Mouse (Mus musculus): ENCODE results near the gene Gal3st2. TPM values are rescaled to one million over a fixed set of nuclear protein-coding genes. Genes with fewer than 3 reads are reported as not detected.
"Not testable (repeated sequence)": the region's sequence is repeated elsewhere in the genome, so short reads cannot be mapped to it uniquely, and the experiment has no call there.

Gene Gal3st2
- total and polyA plus RNA-seq, 2 experiments = 0.37 TPM; not detected in 1

DNA sequence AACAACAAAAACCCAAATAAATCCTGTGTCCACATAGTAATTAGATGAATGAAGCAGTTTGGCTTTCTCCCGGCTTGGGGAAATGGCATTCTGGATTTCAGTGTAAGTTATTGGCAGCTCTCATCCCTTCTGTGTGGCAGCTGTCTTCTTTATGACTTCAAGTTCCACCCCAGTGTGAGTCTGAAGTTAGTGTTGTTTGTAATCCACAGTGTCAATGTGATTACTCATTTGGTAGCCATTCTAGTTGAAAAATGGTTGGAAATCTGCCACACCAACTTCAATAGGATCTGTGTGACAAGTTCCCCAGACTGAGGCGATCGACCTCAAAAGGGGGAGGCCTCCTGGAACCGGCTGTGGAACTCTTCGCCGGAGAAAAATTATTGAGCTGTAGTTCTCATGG lies 3.7 kb upstream of the Gal3st2 start:
- no peaks in the 10 kb centered on the region for H3K4me1 ChIP-seq (ENCODE audit: control insufficient read depth, insufficient read depth, low read length)
- 39% methylated on average over 6 of the region's 6 CpGs for WGBS
- no peak overlapping the region for H3K4me3 ChIP-seq (ENCODE audit: insufficient read depth, low read depth, low read length)
- no peaks in the 10 kb centered on the region for H3K79me2 ChIP-seq (ENCODE audit: control insufficient read depth, insufficient read depth, low read length)
- H3K9ac ChIP-seq (ENCODE audit: low read depth, low read length) = no peak overlapping the region
- H3K27me3 ChIP-seq (ENCODE audit: control insufficient read depth, insufficient read depth, low read length) = no peaks in the 10 kb centered on the region
- peak; percentile 18 for DNase-seq (ENCODE audit: extremely low read depth, low read depth, low spot score)
- TF ChIP-seq CTCF (IDR thresholded peaks at IDR 0.05; ENCODE audit: low read depth, low read length) (no peak), POLR2A (IDR thresholded peaks at IDR 0.05; ENCODE audit: extremely low read depth, insufficient read depth, low read length) (no peak)
- H3K27ac ChIP-seq (replicated peaks; ENCODE audit: insufficient read depth, low read depth, low read length) = no peak overlapping the region
- H3K36me3 ChIP-seq (ENCODE audit: control insufficient read depth, insufficient read depth, low read length) = no peaks in the 10 kb centered on the region

DNA sequence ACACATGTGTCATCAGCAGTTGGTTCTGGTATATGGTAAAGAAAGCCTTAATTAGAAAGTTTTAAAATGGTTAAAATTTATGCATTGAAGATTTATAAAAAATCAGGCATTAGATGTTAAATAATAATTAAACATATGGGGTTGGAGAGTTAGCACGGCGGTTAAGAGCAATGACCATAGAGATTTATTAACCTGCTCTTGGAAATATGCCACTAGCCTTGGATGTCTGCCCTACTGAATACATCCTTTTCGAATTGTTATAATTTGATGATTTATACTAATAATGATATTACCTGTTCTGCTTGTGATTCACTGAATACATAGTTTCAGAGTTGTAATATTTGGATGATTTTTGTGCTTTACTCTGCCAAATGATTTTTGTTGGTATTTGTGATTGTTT lies 3.1 kb upstream of the Gal3st2 start:
- H3K27me3 ChIP-seq (ENCODE audit: control insufficient read depth, insufficient read depth, low read length) = no peaks in the 10 kb centered on the region
- DNase-seq (ENCODE audit: extremely low read depth, low read depth, low spot score) = no peak
- no peak overlapping the region for H3K9ac ChIP-seq (ENCODE audit: low read depth, low read length)
- H3K4me1 ChIP-seq (ENCODE audit: control insufficient read depth, insufficient read depth, low read length) = no peaks in the 10 kb centered on the region
- 20% methylated on average over 3 of the region's 3 CpGs for WGBS
- no peak overlapping the region for H3K4me3 ChIP-seq (ENCODE audit: insufficient read depth, low read depth, low read length)
- TF ChIP-seq POLR2A (IDR thresholded peaks at IDR 0.05; ENCODE audit: extremely low read depth, insufficient read depth, low read length) = no peak
- no peaks in the 10 kb centered on the region for H3K36me3 ChIP-seq (ENCODE audit: control insufficient read depth, insufficient read depth, low read length)
- no peaks in the 10 kb centered on the region for H3K79me2 ChIP-seq (ENCODE audit: control insufficient read depth, insufficient read depth, low read length)
- no peak overlapping the region for H3K27ac ChIP-seq (replicated peaks; ENCODE audit: insufficient read depth, low read depth, low read length)

- TF ChIP-seq CTCF (IDR thresholded peaks at IDR 0.05; ENCODE audit: low read depth, low read length) (no peak), POLR2A (IDR thresholded peaks at IDR 0.05; ENCODE audit: extremely low read depth, insufficient read depth, low read length) (no peak)
- Histone ChIP-seq H3K36me3 (ENCODE audit: control insufficient read depth, insufficient read depth, low read length) (no peaks in the 10 kb centered on the region), H3K27me3 (ENCODE audit: control insufficient read depth, insufficient read depth, low read length) (no peaks in the 10 kb centered on the region), H3K4me1 (ENCODE audit: control insufficient read depth, insufficient read depth, low read length) (no peaks in the 10 kb centered on the region), H3K79me2 (ENCODE audit: control insufficient read depth, insufficient read depth, low read length) (no peaks in the 10 kb centered on the region), H3K9ac (ENCODE audit: low read depth, low read length) (no peak overlapping the region), H3K27ac (replicated peaks; ENCODE audit: insufficient read depth, low read depth, low read length) (no peak overlapping the region), H3K4me3 (ENCODE audit: insufficient read depth, low read depth, low read length) (no peak overlapping the region)
- no peak for DNase-seq (ENCODE audit: extremely low read depth, low read depth, low spot score)
Observed at GRCm38 (mm10) chr1:93859619-93860018, 1.5 kb upstream of the Gal3st2 start.

DNA sequence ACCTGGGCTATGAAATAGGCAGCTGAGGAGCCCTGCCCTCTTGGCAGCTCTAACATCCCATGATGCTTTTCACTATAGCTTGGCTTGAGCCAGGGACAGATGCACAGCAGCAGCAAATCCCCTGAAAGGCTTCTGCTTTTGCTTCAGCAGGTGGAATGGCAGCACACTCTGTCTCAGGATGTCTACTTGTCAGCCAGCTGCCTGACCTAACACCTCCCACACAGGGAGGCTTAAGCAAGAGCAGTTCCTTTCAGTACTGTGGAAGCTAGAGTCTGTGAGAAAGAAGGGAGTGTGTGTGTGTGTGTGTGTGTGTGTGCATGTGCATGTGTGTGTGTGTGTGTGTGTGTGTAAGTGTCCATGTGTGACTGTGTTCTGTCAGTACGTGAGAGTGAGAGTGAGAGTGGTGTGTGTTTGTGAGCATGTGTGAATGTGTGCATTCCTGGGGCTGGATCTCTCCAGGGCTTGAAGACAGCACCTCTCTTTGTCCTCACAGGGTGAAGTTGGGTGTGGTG lies 10.5 kb downstream of the Gal3st2 start:
- H3K36me3 ChIP-seq (ENCODE audit: control insufficient read depth, insufficient read depth, low read length); H3K4me1 ChIP-seq (ENCODE audit: control insufficient read depth, insufficient read depth, low read length); DNase-seq (ENCODE audit: extremely low read depth, low read depth, low spot score); H3K27me3 ChIP-seq (ENCODE audit: control insufficient read depth, insufficient read depth, low read length); H3K79me2 ChIP-seq (ENCODE audit: control insufficient read depth, insufficient read depth, low read length); H3K27ac ChIP-seq (replicated peaks; ENCODE audit: insufficient read depth, low read depth, low read length); H3K9ac ChIP-seq (ENCODE audit: low read depth, low read length); H3K4me3 ChIP-seq (ENCODE audit: insufficient read depth, low read depth, low read length): not testable (repeated sequence)
- 63% methylated on average over 1 of the region's 1 CpGs for WGBS

- not testable (repeated sequence) for H3K27ac ChIP-seq (replicated peaks; ENCODE audit: insufficient read depth, low read depth, low read length); H3K4me1 ChIP-seq (ENCODE audit: control insufficient read depth, insufficient read depth, low read length); DNase-seq (ENCODE audit: extremely low read depth, low read depth, low spot score); H3K4me3 ChIP-seq (ENCODE audit: insufficient read depth, low read depth, low read length); H3K9ac ChIP-seq (ENCODE audit: low read depth, low read length); H3K27me3 ChIP-seq (ENCODE audit: control insufficient read depth, insufficient read depth, low read length); H3K79me2 ChIP-seq (ENCODE audit: control insufficient read depth, insufficient read depth, low read length); H3K36me3 ChIP-seq (ENCODE audit: control insufficient read depth, insufficient read depth, low read length)
- 92% methylated on average over 17 of the region's 22 CpGs for WGBS
Observed at GRCm38 (mm10) chr1:93874405-93874804, 13.3 kb downstream of the Gal3st2 start.

DNA sequence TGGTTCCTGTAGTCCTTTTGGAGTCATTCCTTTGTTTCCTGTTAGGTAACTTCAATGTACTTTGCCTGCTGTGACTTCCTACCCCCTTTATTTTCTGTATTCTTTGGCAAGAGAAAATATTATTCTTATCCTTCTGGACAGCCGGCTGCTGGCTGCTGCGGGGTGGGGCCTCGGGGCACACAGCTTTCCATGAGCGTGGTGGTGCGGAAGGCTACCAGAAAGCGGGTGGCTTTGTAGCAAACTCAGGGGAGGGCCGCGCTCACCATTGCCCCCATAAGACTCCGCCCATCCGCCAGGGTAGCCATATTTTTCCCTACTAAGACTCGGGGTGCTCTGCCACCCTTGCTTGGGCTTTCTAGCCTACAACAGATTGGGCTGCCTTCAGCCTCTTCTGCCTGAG lies 20.7 kb downstream of the Gal3st2 start:
- not testable (repeated sequence) for H3K4me1 ChIP-seq (ENCODE audit: control insufficient read depth, insufficient read depth, low read length); H3K27ac ChIP-seq (replicated peaks; ENCODE audit: insufficient read depth, low read depth, low read length); DNase-seq (ENCODE audit: extremely low read depth, low read depth, low spot score); H3K36me3 ChIP-seq (ENCODE audit: control insufficient read depth, insufficient read depth, low read length); H3K9ac ChIP-seq (ENCODE audit: low read depth, low read length); H3K27me3 ChIP-seq (ENCODE audit: control insufficient read depth, insufficient read depth, low read length); H3K79me2 ChIP-seq (ENCODE audit: control insufficient read depth, insufficient read depth, low read length); H3K4me3 ChIP-seq (ENCODE audit: insufficient read depth, low read depth, low read length)
- no CpG with 5 or more reads among the region's 11 CpGs for WGBS

GRCm38 (mm10) chr1:93890936-93891335 lies 29.8 kb downstream of the Gal3st2 start:
- H3K4me1 ChIP-seq (ENCODE audit: control insufficient read depth, insufficient read depth, low read length); H3K27me3 ChIP-seq (ENCODE audit: control insufficient read depth, insufficient read depth, low read length); H3K4me3 ChIP-seq (ENCODE audit: insufficient read depth, low read depth, low read length); H3K79me2 ChIP-seq (ENCODE audit: control insufficient read depth, insufficient read depth, low read length); H3K9ac ChIP-seq (ENCODE audit: low read depth, low read length); DNase-seq (ENCODE audit: extremely low read depth, low read depth, low spot score); H3K27ac ChIP-seq (replicated peaks; ENCODE audit: insufficient read depth, low read depth, low read length); H3K36me3 ChIP-seq (ENCODE audit: control insufficient read depth, insufficient read depth, low read length): not testable (repeated sequence)
- peak; percentile 7; the same call in 1 of the 2 replicates for TF ChIP-seq CTCF (IDR thresholded peaks at IDR 0.05; ENCODE audit: low read depth, low read length)
- WGBS = 62% methylated on average over 1 of the region's 1 CpGs

DNA sequence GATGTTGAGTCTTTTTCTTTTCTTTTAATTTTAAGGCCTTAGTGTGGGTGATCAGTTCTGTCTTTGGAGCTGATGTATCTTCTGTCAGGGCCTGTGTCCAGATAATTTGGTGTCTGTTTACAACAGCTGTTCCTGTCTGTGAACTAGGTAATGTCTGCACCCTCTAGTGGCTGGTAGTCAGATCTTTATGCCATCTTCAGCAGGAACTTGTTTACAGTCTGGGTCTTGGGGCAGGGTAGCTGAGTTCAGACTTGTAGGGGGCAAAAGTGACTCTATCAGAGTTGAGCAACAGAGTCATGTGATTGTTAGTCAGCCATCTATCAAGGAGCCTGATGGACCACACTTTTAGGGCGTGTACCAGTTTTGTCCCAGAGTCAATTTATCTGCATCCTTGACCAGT lies 36.3 kb downstream of the Gal3st2 start:
- H3K27ac ChIP-seq (replicated peaks; ENCODE audit: insufficient read depth, low read depth, low read length); H3K36me3 ChIP-seq (ENCODE audit: control insufficient read depth, insufficient read depth, low read length); H3K4me3 ChIP-seq (ENCODE audit: insufficient read depth, low read depth, low read length); H3K27me3 ChIP-seq (ENCODE audit: control insufficient read depth, insufficient read depth, low read length); DNase-seq (ENCODE audit: extremely low read depth, low read depth, low spot score); H3K79me2 ChIP-seq (ENCODE audit: control insufficient read depth, insufficient read depth, low read length); H3K9ac ChIP-seq (ENCODE audit: low read depth, low read length); H3K4me1 ChIP-seq (ENCODE audit: control insufficient read depth, insufficient read depth, low read length): not testable (repeated sequence)
- WGBS = no CpG with 5 or more reads among the region's 1 CpGs

DNA sequence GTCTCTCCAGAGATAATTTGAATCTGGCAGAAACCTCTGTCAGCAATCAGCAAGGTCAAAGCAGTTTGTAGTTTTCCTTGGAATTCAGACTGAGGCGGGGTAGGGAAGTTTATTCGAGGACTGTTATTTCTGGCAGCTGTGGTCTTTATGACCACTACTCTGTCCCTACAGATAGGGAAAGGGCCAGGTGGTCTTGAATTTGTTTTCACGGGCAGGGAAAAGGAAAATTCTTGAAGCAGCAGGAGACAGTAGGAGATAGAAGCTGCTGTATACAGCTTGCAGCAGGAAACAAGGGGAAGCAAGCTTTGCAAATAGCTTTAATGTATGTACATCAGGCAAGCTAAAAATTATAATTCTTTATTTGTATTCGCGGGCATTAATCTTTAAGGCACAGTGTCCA lies 40.2 kb downstream of the Gal3st2 start:
- not testable (repeated sequence) for H3K4me3 ChIP-seq (ENCODE audit: insufficient read depth, low read depth, low read length); DNase-seq (ENCODE audit: extremely low read depth, low read depth, low spot score); H3K9ac ChIP-seq (ENCODE audit: low read depth, low read length); H3K4me1 ChIP-seq (ENCODE audit: control insufficient read depth, insufficient read depth, low read length); H3K36me3 ChIP-seq (ENCODE audit: control insufficient read depth, insufficient read depth, low read length); H3K27ac ChIP-seq (replicated peaks; ENCODE audit: insufficient read depth, low read depth, low read length); H3K79me2 ChIP-seq (ENCODE audit: control insufficient read depth, insufficient read depth, low read length); H3K27me3 ChIP-seq (ENCODE audit: control insufficient read depth, insufficient read depth, low read length)
- 78% methylated on average over 5 of the region's 5 CpGs for WGBS

Measured in liver, adult 2 months (tissue).